Mouse (Mus musculus) stomach, embryonic 14.5 days (tissue): ENCODE measurements at regions not wholly inside any gene's neighbourhood (a gene's known extent, or its start where the extent isn't known, plus 50 kb on each side); places are given as distances from the start of the nearest gene placed in this dataset.
"Not testable (repeated sequence)": the region's sequence is repeated elsewhere in the genome, so short reads cannot be mapped to it uniquely, and the experiment has no call there.

Experiments
- ATAC-seq: fragments of 200-750 bp; cut with Nextera tagmentation; 2 replicates; pipeline ENCODE4 v1.8.0; 2017; ENCODE audit warnings: low read depth, moderate TSS enrichment; ENCODE audit not compliant: insufficient number of reproducible peaks, insufficient read depth, low FRiP score
- H3K27ac ChIP-seq: fragments of 300-500 bp; sonication (generic); 2 replicates; pipeline ENCODE4 v1.5.1; 2014; ENCODE audit warnings: mild to moderate bottlenecking, low read length, moderate library complexity, mixed read lengths
- H3K27me3 ChIP-seq: fragments of 300-500 bp; sonication (generic); 2 replicates; pipeline ENCODE4 v1.6.1; 2014; ENCODE audit warnings: low read length, control low read depth, mixed read lengths; ENCODE audit not compliant: control insufficient read depth, insufficient read depth
- H3K36me3 ChIP-seq: fragments of 300-500 bp; sonication (generic); 2 replicates; pipeline ENCODE4 v1.6.1; 2014; ENCODE audit warnings: mild to moderate bottlenecking, control low read depth, low read length, moderate library complexity, mixed read lengths; ENCODE audit not compliant: control insufficient read depth, insufficient read depth
- H3K4me1 ChIP-seq: fragments of 300-500 bp; sonication (generic); 2 replicates; pipeline ENCODE4 v1.6.1; 2014; ENCODE audit warnings: low read length, control low read depth, mixed read lengths; ENCODE audit not compliant: control insufficient read depth, insufficient read depth
- H3K4me2 ChIP-seq: fragments of 300-500 bp; sonication (generic); replicated peaks from 2 replicates; pipeline ENCODE4 v1.6.1; 2014; ENCODE audit warnings: low read depth, low read length, control low read depth
- H3K4me3 ChIP-seq: fragments of 300-500 bp; sonication (generic); 2 replicates; pipeline ENCODE4 v1.5.1; 2014; ENCODE audit warnings: low read depth, low read length, control low read depth
- H3K9ac ChIP-seq: fragments of 300-500 bp; sonication (generic); replicated peaks from 2 replicates; pipeline ENCODE4 v1.6.1; 2014; ENCODE audit warnings: low read depth, mild to moderate bottlenecking, control low read depth, low read length, moderate library complexity, mixed read lengths
- H3K9me3 ChIP-seq: fragments of 300-500 bp; sonication (generic); 2 replicates; pipeline ENCODE4 v1.6.1; 2016; ENCODE audit warnings: low read depth, low read length, control low read depth; ENCODE audit not compliant: control insufficient read depth
- WGBS: fragments of 180-500 bp; shearing (Covaris S2); extraction: QIAGEN DNeasy Blood & Tissue Kit; methylation state at CpG from one replicate; pipeline ENCODE4 v1.1.7; 2014; 5-methylcytosine and 5-hydroxymethylcytosine counted together

DNA sequence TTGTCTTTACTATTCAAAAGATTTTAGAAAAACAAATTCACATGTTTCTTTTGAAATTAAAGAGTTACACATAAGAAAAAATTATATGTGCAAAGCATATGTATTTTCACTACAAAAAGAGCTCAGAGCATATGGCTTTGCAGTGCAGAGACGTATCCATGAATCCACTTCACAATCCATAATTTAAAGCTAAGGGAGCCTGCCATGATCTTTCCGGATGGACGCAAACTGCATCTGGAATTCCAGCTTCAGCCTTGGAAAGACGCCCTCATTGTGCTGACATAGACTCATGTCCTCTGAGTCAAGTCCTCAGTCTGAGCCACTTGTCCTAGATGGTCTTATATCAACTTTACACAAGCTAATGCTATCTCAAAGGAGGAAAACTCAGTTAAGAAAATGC lies 315.6 kb downstream of the Tox3 start:
- 89% methylated on average over 4 of the region's 4 CpGs for WGBS
- Histone ChIP-seq H3K4me3 (no peak overlapping the region), H3K9ac (no peak overlapping the region), H3K36me3 (no peaks in the 10 kb centered on the region), H3K4me2 (no peak overlapping the region), H3K9me3 (no peaks in the 10 kb centered on the region), H3K27me3 (no peaks in the 10 kb centered on the region), H3K27ac (no peak overlapping the region), H3K4me1 (no peaks in the 10 kb centered on the region)
- ATAC-seq, result no peak

DNA sequence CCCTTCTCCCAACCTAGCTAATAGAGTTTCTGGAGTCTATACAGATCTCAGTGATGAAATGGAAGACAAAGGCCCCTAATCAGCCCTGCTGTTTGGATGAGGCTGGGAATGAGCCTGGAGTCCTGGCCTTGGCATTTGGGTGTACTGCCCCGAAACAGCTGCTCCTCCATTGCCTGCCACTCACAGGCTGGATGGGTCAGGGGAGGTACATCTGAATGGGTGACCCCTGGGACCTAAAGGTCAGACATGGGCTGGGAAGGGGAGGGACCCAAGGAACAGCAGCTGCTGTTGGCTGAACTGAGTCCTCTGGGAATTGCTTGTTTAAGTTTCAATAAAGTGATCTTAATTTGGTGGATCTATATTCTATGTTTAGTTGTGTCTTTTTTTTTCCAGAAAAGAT lies 316.9 kb downstream of the Tox3 start:
- WGBS, result 50% methylated on average over 1 of the region's 1 CpGs
- no peak overlapping the region for H3K27ac ChIP-seq
- no peaks in the 10 kb centered on the region for H3K36me3 ChIP-seq
- no peak overlapping the region for H3K4me2 ChIP-seq
- ATAC-seq, result no peak
- H3K9me3 ChIP-seq, result no peaks in the 10 kb centered on the region
- H3K9ac ChIP-seq, result no peak overlapping the region
- no peaks in the 10 kb centered on the region for H3K4me1 ChIP-seq
- no peaks in the 10 kb centered on the region for H3K27me3 ChIP-seq
- no peak overlapping the region for H3K4me3 ChIP-seq

- 53% methylated on average over 1 of the region's 1 CpGs for WGBS
Observed at GRCm38 (mm10) chr8:90017958-90018357, 330.2 kb downstream of the Tox3 start.

DNA sequence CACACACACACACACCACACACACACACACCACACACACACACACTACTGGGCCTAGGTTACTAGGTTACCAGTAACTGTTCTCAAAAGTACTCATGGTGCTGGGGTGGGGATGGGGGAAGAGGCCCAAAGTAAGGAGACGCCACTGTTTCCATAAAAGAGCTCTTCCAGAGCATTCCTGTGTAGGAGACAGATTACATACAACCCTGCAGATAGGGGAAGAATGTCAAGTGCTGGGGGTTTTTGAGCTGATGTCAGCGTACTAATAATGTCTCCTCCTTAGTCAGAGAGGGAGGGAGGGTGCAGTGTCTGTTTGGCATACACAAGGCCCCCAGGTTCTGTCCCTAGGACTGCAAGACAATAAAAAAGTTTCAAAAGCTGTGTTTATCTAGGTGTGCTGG lies 334.4 kb downstream of the Tox3 start:
- Histone ChIP-seq H3K27me3 (no peaks in the 10 kb centered on the region), H3K9me3 (no peaks in the 10 kb centered on the region), H3K9ac (no peak overlapping the region), H3K27ac (no peak overlapping the region), H3K4me2 (no peak overlapping the region), H3K36me3 (no peaks in the 10 kb centered on the region), H3K4me1 (no peaks in the 10 kb centered on the region), H3K4me3 (no peak overlapping the region)
- ATAC-seq, result no peak
- 43% methylated on average over 2 of the region's 2 CpGs for WGBS

More at GRCm38 (mm10) chr8:90017958-90018357, 330.2 kb downstream of the Tox3 start:
- ATAC-seq, H3K4me3 ChIP-seq, H3K4me2 ChIP-seq, H3K27me3 ChIP-seq, H3K9me3 ChIP-seq, H3K27ac ChIP-seq, H3K9ac ChIP-seq, H3K36me3 ChIP-seq, H3K4me1 ChIP-seq: not testable (repeated sequence)

DNA sequence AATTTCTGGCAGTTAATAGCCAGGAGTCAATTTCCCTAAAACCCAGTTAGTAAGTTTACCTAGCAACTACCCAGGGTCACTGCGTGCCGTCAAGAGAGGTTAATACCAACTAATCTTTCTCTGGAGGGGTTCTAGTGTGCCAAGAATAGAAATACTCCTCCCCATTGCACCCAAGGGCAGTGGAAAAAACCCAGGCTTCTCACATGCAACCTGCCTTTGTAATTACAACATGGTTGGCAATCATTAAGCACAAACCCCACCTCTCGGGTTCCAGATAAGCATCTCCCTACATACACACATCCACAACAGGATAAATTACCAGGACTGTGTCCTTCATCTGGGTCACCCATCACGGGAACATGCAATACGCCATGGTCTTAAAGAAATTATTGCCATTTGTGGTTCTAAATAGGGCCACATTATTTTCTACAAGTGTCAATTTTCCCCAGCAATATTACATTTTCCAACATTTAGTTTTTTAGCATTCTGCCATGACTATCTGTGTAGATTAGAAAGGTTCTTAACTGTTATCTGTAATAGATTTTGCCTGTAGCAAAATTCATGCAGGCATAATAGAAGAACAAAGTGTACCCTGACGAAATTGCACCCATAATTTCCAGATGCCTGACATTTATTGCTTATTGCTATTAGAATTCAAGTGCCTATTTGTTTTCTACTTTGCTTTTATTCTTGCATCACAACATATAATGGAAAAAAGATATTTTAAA lies 336.3 kb downstream of the Tox3 start:
- H3K36me3 ChIP-seq, result no peaks in the 10 kb centered on the region
- H3K9me3 ChIP-seq, result no peaks in the 10 kb centered on the region
- no peaks in the 10 kb centered on the region for H3K4me1 ChIP-seq
- H3K27ac ChIP-seq, result no peak overlapping the region
- no peak for ATAC-seq
- H3K4me3 ChIP-seq, result no peak overlapping the region
- H3K27me3 ChIP-seq, result no peaks in the 10 kb centered on the region
- H3K4me2 ChIP-seq, result no peak overlapping the region
- no peak overlapping the region for H3K9ac ChIP-seq
- 71% methylated on average over 6 of the region's 6 CpGs for WGBS

GRCm38 (mm10) chr8:90009431-90009830 lies 338.7 kb downstream of the Tox3 start:
- no peak overlapping the region for H3K4me2 ChIP-seq
- no peaks in the 10 kb centered on the region for H3K27me3 ChIP-seq
- no peak overlapping the region for H3K9ac ChIP-seq
- H3K4me1 ChIP-seq, result no peaks in the 10 kb centered on the region
- 70% methylated on average over 1 of the region's 1 CpGs for WGBS
- no peaks in the 10 kb centered on the region for H3K9me3 ChIP-seq
- H3K36me3 ChIP-seq, result no peaks in the 10 kb centered on the region
- no peak for ATAC-seq
- no peak overlapping the region for H3K4me3 ChIP-seq
- no peak overlapping the region for H3K27ac ChIP-seq

DNA sequence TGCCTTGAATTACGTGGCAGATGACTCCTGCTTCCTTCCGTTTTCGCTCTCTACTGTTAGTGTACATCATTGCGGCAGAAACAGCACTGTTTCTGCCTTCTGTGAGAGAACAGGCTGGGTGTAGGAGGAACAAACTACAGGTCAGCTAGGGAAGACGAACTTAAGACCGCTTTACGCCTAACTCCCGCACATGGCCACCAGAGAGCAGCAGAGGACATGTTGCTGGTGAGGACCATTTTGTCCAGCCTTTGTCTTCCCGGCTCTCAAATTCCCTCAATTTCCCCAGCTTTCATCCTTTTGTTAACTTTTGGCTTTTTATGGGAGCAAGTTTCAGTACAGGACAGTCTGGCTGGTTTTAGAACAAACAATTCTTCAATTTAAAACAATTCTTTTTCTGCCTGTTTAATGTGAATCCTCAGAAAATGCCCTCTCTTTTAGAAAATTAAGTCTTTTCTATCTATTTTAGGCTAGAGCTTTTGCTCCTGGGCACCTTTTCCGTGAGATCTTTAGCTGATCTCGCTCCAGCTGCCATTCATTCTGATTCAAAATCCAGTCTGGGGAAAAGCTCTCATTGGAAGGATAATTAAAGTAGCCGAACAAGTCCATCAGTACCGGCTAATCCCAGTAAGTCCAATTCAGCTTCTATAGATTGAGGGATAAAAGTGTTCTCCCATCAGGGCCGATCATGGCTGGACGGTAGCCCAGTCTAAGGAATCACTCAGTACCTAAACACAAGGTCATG lies 347.1 kb downstream of the Tox3 start:
- H3K4me1 ChIP-seq, result no peaks in the 10 kb centered on the region
- no peak overlapping the region for H3K9ac ChIP-seq
- no peaks in the 10 kb centered on the region for H3K9me3 ChIP-seq
- no peaks in the 10 kb centered on the region for H3K36me3 ChIP-seq
- H3K27me3 ChIP-seq, result no peaks in the 10 kb centered on the region
- no peak overlapping the region for H3K27ac ChIP-seq
- no peak for ATAC-seq
- WGBS, result 44% methylated on average over 15 of the region's 15 CpGs
- H3K4me3 ChIP-seq, result no peak overlapping the region
- H3K4me2 ChIP-seq, result no peak overlapping the region

DNA sequence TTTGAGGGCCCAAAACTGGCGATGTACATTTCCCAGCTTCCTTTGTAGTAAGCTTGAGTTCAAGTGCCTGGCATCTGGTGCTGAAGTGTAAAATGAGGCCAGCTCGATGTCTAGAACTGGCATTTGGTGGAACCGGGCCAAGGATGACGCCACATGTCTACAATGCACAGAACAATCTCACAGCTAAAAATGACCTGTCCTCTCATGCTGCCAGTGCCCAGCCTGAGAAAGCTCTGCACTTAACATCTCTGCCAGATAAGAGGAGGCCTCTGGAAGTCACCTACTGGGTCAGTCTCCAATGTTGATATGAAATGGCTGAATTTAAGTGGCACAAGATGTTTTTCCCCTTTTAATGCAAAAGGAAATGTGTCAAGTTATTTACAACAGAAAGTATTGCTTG lies 354.4 kb downstream of the Tox3 start:
- Histone ChIP-seq H3K27me3 (no peaks in the 10 kb centered on the region), H3K9ac (no peak overlapping the region), H3K27ac (no peak overlapping the region), H3K4me1 (no peaks in the 10 kb centered on the region), H3K9me3 (no peaks in the 10 kb centered on the region), H3K36me3 (no peaks in the 10 kb centered on the region), H3K4me3 (no peak overlapping the region), H3K4me2 (no peak overlapping the region)
- no peak for ATAC-seq
- WGBS, result 88% methylated on average over 4 of the region's 4 CpGs
